Mouse (Mus musculus) heart, embryonic 16.5 days (tissue): ENCODE results near the gene Sox14. TPM values are rescaled to one million over a fixed set of nuclear protein-coding genes. Genes with fewer than 3 reads are reported as not detected.

Experiments used
- ATAC-seq: fragments of 200-750 bp; cut with Nextera tagmentation; replicated peaks from 2 replicates; pipeline ENCODE4 v1.8.0; 2017; ENCODE audit warnings: moderate number of reproducible peaks; ENCODE audit not compliant: insufficient read depth, low FRiP score; ENCODE audit errors: extremely low read depth
- H3K27ac ChIP-seq: fragments of 300-500 bp; sonication (generic); 2 replicates; pipeline ENCODE4 v1.5.1; 2014; ENCODE audit warnings: mild to moderate bottlenecking, low read length, control low read depth, moderate library complexity
- H3K27me3 ChIP-seq: fragments of 300-500 bp; sonication (generic); 2 replicates; pipeline ENCODE4 v1.6.1; 2014; ENCODE audit warnings: low read length, mixed read lengths; ENCODE audit not compliant: control insufficient read depth, insufficient read depth
- H3K36me3 ChIP-seq: fragments of 300-500 bp; sonication (generic); 2 replicates; pipeline ENCODE4 v1.6.1; 2014; ENCODE audit not compliant: control insufficient read depth, insufficient read depth
- H3K4me1 ChIP-seq: fragments of 300-500 bp; sonication (generic); 2 replicates; pipeline ENCODE4 v1.6.1; 2014; ENCODE audit warnings: low read length, mixed read lengths; ENCODE audit not compliant: control insufficient read depth, insufficient read depth
- H3K4me2 ChIP-seq: fragments of 300-500 bp; sonication (generic); 2 replicates; pipeline ENCODE4 v1.6.1; 2014; ENCODE audit warnings: low read depth, mild to moderate bottlenecking, control low read depth, low read length
- H3K4me3 ChIP-seq: fragments of 300-500 bp; sonication (generic); 2 replicates; pipeline ENCODE4 v1.5.1; 2014; ENCODE audit warnings: mild to moderate bottlenecking, control low read depth, low read length
- H3K9ac ChIP-seq: fragments of 300-500 bp; sonication (generic); 2 replicates; pipeline ENCODE4 v1.6.1; 2014; ENCODE audit warnings: low read length, control low read depth
- H3K9me3 ChIP-seq: fragments of 300-500 bp; sonication (generic); replicated peaks from 2 replicates; pipeline ENCODE4 v1.6.1; 2016; ENCODE audit warnings: low read length; ENCODE audit not compliant: control insufficient read depth
- WGBS: fragments of 180-500 bp; shearing (Covaris S2); extraction: QIAGEN DNeasy Blood & Tissue Kit; methylation state at CpG from one replicate; pipeline ENCODE4 v1.1.7; 2014; 5-methylcytosine and 5-hydroxymethylcytosine counted together
- polyA plus RNA-seq: library from polyadenylated mRNA; unstranded; fragments of >200 nt; fragmentation: Nextera tagmentation; extraction: Ambion mirVana; gene quantifications from 2 replicates; pipeline ENCODE4 v1.2.1, GENCODE M21; 2015

Gene Sox14
- 0.07 TPM in 1 of 2 replicates, not detected in the other for polyA plus RNA-seq

DNA sequence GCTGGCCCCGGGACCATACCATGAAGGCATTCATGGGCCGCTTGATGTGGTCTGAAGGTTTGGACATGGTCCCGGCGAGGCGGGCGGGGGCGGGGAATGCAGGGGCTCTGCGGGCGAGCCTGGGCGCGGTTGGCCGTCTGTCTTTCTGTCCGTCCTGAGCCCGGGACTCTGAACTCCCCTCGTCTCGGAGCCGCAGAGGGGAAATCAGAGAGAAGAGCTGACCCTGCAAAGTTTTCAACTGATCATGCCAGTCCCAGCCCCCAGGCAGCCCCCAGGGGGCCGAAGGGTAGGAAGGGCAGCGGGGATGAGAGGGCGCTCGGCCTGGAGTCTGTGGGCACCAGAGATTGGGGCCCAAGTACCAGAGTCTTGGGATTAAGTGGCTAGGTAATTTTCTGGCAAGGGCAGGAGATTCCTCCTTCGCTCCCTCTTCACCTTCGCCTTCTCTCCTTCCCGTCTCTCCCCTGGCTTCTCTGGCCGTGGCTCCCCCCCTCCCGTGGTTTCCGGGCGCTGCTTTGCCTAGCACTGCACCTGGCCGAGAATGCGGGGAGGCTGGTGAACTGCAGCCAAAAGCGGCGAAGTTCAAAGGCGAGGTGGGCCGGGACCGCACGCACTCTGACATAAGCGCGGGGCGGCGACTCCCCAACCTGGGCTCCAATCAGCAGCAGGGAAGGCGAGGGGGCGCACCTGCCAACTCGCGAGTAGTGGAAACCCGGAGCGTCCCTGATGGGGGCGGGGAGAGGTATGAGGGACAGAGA lies at the start of gene Sox14:
Gene Sox14 (minus strand): TSS at position 553 of the 755 bp plus-strand sequence.
- no peak within 1 kb of the TSS for H3K9ac ChIP-seq
- peaks cover 96% of the 10 kb centered on the region for H3K27me3 ChIP-seq
- ATAC-seq = no peak
- H3K9me3 ChIP-seq = no peaks in the 10 kb centered on the region; the same call in 1 of the 2 replicates
- WGBS = 3% methylated on average over 47 of the region's 47 CpGs
- H3K4me2 ChIP-seq = peak within 1 kb of the TSS; percentile 52
- H3K4me3 ChIP-seq = peak within 1 kb of the TSS; percentile 36
- H3K4me1 ChIP-seq = peaks cover 5% of the 10 kb centered on the region
- H3K27ac ChIP-seq = no peak within 1 kb of the TSS
- H3K36me3 ChIP-seq = no peaks in the 10 kb centered on the region

DNA sequence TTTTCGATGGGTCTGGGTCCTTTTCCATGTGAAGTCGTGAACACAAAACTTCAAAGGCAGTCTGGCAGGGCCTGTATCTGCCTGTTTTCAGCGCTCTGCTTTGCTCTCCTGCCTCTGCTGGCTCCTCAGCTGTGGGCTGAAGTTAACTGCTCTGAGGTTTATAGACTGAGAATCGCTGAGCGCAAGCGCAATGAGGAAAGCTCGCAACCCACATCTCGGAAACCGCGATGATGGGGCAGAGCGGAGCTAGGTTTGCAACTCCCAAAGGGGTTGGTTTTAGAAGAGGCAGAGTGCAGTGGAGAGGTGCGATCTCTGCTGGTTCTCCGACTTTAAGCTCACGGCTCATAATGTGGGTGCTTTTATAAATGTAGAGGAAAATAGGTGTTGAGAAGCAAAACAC lies 3.3 kb upstream of the Sox14 start:
- peaks cover 5% of the 10 kb centered on the region for H3K4me1 ChIP-seq
- 2% methylated on average over 14 of the region's 14 CpGs for WGBS
- H3K27me3 ChIP-seq = peaks cover 70% of the 10 kb centered on the region
- H3K36me3 ChIP-seq = no peaks in the 10 kb centered on the region
- no peak for ATAC-seq
- no peak overlapping the region for H3K4me3 ChIP-seq
- H3K4me2 ChIP-seq = no peak overlapping the region
- H3K9ac ChIP-seq = no peak overlapping the region
- H3K27ac ChIP-seq = no peak overlapping the region
- H3K9me3 ChIP-seq = no peaks in the 10 kb centered on the region

DNA sequence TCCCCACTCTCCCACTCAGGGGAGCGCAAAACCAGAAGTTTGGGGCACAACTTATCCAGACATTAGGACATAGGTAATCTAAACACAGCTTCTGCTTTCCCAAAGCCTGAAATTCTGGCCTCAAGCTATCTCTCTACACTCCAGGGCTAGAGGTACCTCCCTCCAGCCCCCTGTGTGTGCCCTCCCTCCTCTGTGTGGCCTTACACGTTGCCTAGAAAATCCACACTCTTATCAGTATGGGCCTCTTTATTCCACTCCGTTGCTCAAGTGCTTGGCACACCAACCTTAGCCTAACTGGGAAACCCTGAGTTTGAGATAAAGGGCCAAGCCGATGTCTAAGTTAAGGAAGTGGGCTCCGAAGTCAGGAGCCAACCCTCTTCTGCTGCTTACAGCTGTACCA lies 2.6 kb upstream of the Sox14 start:
- no peaks in the 10 kb centered on the region; the same call in 1 of the 2 replicates for H3K9me3 ChIP-seq
- H3K4me3 ChIP-seq = no peak overlapping the region
- H3K4me1 ChIP-seq = peaks cover 5% of the 10 kb centered on the region
- no peak overlapping the region for H3K9ac ChIP-seq
- WGBS = 8% methylated on average over 5 of the region's 5 CpGs
- H3K27ac ChIP-seq = no peak overlapping the region
- H3K27me3 ChIP-seq = peaks cover 76% of the 10 kb centered on the region
- H3K4me2 ChIP-seq = no peak overlapping the region
- no peaks in the 10 kb centered on the region for H3K36me3 ChIP-seq
- no peak for ATAC-seq

DNA sequence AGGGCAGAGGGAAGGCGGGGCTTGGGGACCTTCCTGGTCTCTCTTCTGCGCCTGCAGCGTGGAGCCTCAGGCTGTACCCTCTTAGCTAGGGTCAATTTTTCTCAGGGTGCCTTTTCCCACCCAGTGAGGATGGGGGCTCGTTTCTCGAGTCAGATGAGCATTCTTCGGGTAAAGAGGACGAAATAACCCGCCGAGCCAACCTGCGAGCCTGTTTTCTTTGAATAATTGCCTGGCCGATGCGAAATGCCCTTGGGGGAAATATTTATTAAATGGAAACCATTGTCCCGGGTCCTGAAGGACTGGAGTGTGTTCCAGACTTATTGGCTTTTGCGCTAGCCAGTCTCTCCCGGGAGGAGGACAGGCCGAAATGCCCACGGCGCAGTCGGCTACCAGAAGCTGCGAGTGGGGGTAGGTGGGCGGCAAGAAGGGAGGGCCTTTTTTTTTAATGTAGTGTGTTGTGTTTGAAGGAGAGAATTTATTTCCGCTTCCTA lies 1.1 kb upstream of the Sox14 start:
- no peaks in the 10 kb centered on the region; the same call in 1 of the 2 replicates for H3K9me3 ChIP-seq
- no peak overlapping the region for H3K9ac ChIP-seq
- peaks cover 90% of the 10 kb centered on the region for H3K27me3 ChIP-seq
- WGBS = 5% methylated on average over 22 of the region's 22 CpGs
- H3K4me2 ChIP-seq = no peak overlapping the region
- no peaks in the 10 kb centered on the region for H3K36me3 ChIP-seq
- ATAC-seq = no peak
- no peak overlapping the region; the same call in 1 of the 2 replicates for H3K4me3 ChIP-seq
- H3K27ac ChIP-seq = no peak overlapping the region
- peaks cover 5% of the 10 kb centered on the region for H3K4me1 ChIP-seq

DNA sequence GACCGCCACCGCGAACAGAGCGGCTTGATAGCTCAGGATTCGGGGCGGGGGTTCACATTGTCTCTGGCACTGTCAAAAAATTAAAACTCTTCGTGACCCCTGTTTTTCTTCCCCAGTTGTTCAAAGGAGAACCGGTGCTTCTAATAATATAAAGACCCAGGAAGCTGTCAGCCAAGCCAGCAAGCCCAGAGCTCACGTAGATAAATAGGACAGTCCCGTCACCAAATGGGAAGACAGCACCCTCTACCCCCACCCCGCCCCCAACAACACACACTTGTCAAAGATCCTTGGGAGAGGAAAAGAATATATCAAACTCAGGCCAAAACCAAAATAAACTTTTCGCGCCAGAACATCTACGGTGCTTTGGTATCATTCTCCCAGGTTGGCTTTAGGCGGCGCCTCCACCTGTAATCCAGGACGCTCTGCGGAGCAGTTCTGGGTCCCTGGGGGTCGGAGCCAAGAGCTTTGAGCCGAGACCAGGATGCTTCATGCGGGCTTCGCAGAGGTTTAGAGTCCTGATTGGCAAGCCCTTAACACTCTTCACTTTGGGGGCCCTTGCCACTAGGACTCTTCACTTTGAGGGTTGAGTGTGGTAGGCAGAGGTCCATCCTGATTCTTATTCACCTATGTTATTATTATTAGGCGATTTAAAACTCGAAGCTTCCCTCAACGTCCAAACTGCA lies 544 bp upstream of the Sox14 start:
- Histone ChIP-seq H3K27ac (no peak overlapping the region), H3K4me1 (peaks cover 5% of the 10 kb centered on the region), H3K4me3 (peak overlapping the region; percentile 36), H3K4me2 (peak overlapping the region; percentile 52), H3K27me3 (peaks cover 90% of the 10 kb centered on the region), H3K36me3 (no peaks in the 10 kb centered on the region), H3K9ac (no peak overlapping the region), H3K9me3 (no peaks in the 10 kb centered on the region; the same call in 1 of the 2 replicates)
- WGBS = 2% methylated on average over 25 of the region's 25 CpGs
- ATAC-seq = no peak

DNA sequence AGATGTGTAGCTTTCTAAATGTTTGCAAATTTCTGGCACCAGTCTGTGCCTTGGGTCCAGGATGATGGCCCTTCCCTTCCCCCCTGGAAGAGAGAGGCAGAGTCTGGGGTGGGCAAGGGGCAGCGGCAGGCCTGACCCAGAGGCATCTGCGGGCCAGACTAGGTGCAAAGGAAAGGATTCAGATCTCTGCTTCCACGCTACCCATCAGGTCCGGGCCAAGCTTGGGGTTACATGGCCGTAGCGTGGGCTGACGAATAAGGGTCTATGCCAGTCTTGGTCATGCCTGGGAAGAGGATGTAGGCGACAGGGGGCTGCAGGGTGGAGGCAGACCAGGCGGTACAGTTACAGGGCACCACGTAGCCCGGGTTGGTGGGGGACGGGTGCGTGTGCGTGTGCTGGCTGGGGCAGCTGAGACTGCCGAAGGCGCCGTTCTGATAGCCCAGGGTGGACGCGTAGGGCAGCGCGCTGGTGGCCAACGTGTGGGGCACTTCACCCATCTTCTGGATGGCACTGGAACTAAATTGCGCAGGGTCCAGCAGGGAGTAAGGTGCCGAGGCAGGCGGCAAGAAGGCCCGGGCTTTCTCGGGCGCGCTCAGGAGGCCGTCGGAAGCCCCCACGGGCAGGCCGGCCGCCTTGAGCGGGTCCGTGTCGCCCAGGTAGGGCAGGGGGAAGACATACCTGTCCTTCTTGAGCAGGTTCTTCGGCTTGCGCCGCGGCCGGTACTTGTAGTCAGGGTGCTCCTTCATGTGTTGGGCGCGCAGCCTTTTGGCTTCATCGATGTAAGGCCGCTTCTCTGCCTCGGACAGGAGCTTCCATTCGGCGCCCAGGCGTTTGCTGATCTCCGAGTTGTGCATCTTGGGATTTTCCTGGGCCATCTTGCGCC lies 994 bp downstream of the Sox14 start:
- Histone ChIP-seq H3K4me2 (peak overlapping the region; percentile 52), H3K27me3 (peaks cover 97% of the 10 kb centered on the region), H3K27ac (no peak overlapping the region), H3K36me3 (no peaks in the 10 kb centered on the region), H3K9ac (no peak overlapping the region), H3K4me1 (peaks cover 5% of the 10 kb centered on the region), H3K9me3 (no peaks in the 10 kb centered on the region; the same call in 1 of the 2 replicates), H3K4me3 (peak overlapping the region; percentile 36)
- no peak for ATAC-seq
- WGBS = 3% methylated on average over 52 of the region's 52 CpGs

DNA sequence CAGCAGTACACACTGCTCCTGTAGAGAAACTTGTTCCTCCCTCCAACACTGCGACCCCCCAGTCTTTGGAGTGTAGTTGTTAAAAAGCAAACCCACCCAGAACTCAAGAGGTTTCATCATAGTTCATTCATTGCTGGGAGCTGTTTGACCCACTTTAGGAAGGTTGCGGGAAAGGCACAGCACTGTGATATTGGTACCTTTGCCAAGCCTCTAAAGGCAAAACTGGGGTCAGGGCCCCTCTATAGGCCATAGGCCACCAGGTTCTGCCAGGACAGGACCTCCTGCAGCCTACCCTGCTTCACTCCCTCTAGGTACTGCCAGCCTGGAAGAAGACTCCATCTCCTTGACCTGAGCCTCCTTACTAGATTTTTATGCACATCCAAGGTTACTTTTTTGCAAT lies 2.2 kb downstream of the Sox14 start:
- no peak overlapping the region for H3K4me3 ChIP-seq
- no peaks in the 10 kb centered on the region for H3K36me3 ChIP-seq
- no peak for ATAC-seq
- H3K27ac ChIP-seq = no peak overlapping the region
- peaks cover 10% of the 10 kb centered on the region for H3K4me1 ChIP-seq
- H3K9me3 ChIP-seq = no peaks in the 10 kb centered on the region; the same call in 1 of the 2 replicates
- 4% methylated on average over 2 of the region's 2 CpGs for WGBS
- no peak overlapping the region for H3K4me2 ChIP-seq
- no peak overlapping the region for H3K9ac ChIP-seq
- H3K27me3 ChIP-seq = peaks cover 96% of the 10 kb centered on the region

DNA sequence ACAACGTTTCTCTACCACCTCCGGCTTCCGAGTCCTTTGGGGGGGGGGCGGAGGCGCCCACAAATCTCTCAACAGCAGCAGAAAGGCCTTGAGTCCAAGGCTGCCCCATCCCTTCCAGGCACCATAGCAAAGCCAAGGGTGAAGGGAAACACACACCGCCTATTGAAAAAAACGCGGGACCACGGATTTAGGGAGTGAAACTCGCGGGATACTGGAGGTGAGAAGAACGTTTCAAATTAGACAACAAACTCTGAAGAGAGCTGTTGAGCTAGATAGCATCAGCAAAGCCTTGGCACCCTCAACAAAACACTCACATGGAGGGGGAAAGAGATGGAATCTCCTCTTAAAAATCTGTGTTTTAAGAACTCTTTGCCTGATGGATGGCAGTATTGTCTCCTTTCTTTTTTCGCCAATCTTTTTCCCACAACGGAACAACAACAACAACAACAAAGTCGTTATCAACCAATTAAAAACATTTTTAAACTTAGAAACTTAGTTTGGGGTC lies 2.8 kb downstream of the Sox14 start:
- Histone ChIP-seq H3K27ac (no peak overlapping the region), H3K4me3 (no peak overlapping the region), H3K4me1 (peaks cover 12% of the 10 kb centered on the region), H3K9me3 (no peaks in the 10 kb centered on the region; the same call in 1 of the 2 replicates), H3K36me3 (no peaks in the 10 kb centered on the region), H3K4me2 (no peak overlapping the region), H3K27me3 (peaks cover 92% of the 10 kb centered on the region), H3K9ac (no peak overlapping the region)
- no peak for ATAC-seq
- WGBS = under 1% methylated on average over 15 of the region's 15 CpGs
